Mouse (Mus musculus) gonadal fat pad, adult 2 months (tissue): Measurements from ENCODE around the gene 2210407C18Rik. TPM values are rescaled to one million over a fixed set of nuclear protein-coding genes. Genes with fewer than 3 reads are reported as not detected.

Experiments used
- DNase-seq: peaks from one replicate; pipeline ENCODE4 v3.0.0-alpha.2; 2012; ENCODE audit warnings: low read depth
- polyA plus RNA-seq: library from polyadenylated mRNA; depleted of rRNA; stranded (reverse); fragments of >200 nt; gene quantifications from 2 replicates; pipeline ENCODE4 v1.2.3, GENCODE M21; 2012; rRNA removed

The 2210407C18Rik gene
- polyA plus RNA-seq, result 0.29 TPM in 1 of 2 replicates, not detected in the other

- no peak for DNase-seq
Measured at GRCm38 (mm10) chr11:58615975-58616374, at the start of gene 2210407C18Rik. Gene 2210407C18Rik, minus strand, starts transcription at chr11:58616075.

GRCm38 (mm10) chr11:58658596-58658995 lies 42.7 kb upstream of the 2210407C18Rik start, which contains the start of gene Olfr322:
Gene Olfr322, plus strand, starts transcription at chr11:58658782.
- DNase-seq, result no peak

- no peak for DNase-seq
Measured at GRCm38 (mm10) chr11:58655151-58655550, 39.3 kb upstream of the 2210407C18Rik start.

GRCm38 (mm10) chr11:58643350-58643749 lies 27.5 kb upstream of the 2210407C18Rik start:
- DNase-seq, result no peak

GRCm38 (mm10) chr11:58641638-58642358 lies 25.9 kb upstream of the 2210407C18Rik start:
- no peak for DNase-seq

- DNase-seq, result no peak
Measured at GRCm38 (mm10) chr11:58641057-58641456, 25.2 kb upstream of the 2210407C18Rik start.

- no peak for DNase-seq
Measured at GRCm38 (mm10) chr11:58640272-58640867, 24.5 kb upstream of the 2210407C18Rik start, which contains the start of gene Trim58. Gene Trim58, plus strand, starts transcription at chr11:58640465.

- no peak for DNase-seq
Measured at GRCm38 (mm10) chr11:58638176-58638701, 22.4 kb upstream of the 2210407C18Rik start.

GRCm38 (mm10) chr11:58636376-58636977 lies 20.6 kb upstream of the 2210407C18Rik start:
- DNase-seq, result no peak

GRCm38 (mm10) chr11:58634878-58635277 lies 19.0 kb upstream of the 2210407C18Rik start:
- DNase-seq, result no peak

- no peak for DNase-seq
Measured at GRCm38 (mm10) chr11:58630401-58630800, 14.5 kb upstream of the 2210407C18Rik start, which contains the start of gene Olfr323. Gene Olfr323, minus strand, starts transcription at chr11:58630501.

- DNase-seq, result no peak
Measured at GRCm38 (mm10) chr11:58626146-58626545, 10.3 kb upstream of the 2210407C18Rik start.

GRCm38 (mm10) chr11:58618793-58619192 lies 2.9 kb upstream of the 2210407C18Rik start:
- DNase-seq, result no peak

GRCm38 (mm10) chr11:58618369-58618768 lies 2.5 kb upstream of the 2210407C18Rik start:
- no peak for DNase-seq

GRCm38 (mm10) chr11:58614526-58614925 lies 1.3 kb downstream of the 2210407C18Rik start:
- no peak for DNase-seq

GRCm38 (mm10) chr11:58613359-58613758 lies 2.5 kb downstream of the 2210407C18Rik start:
- DNase-seq, result no peak

- no peak for DNase-seq
Measured at GRCm38 (mm10) chr11:58607030-58607429, 8.8 kb downstream of the 2210407C18Rik start.

- no peak for DNase-seq
Measured at GRCm38 (mm10) chr11:58606177-58606919, 9.5 kb downstream of the 2210407C18Rik start.

- no peak for DNase-seq
Measured at GRCm38 (mm10) chr11:58605228-58605627, 10.6 kb downstream of the 2210407C18Rik start.

- no peak for DNase-seq
Measured at GRCm38 (mm10) chr11:58604688-58605087, 11.2 kb downstream of the 2210407C18Rik start.

GRCm38 (mm10) chr11:58602800-58603560 lies 12.9 kb downstream of the 2210407C18Rik start:
- DNase-seq, result no peak
